In genomic region chr3:109456340-109456739, GRCm38 (mm10) we compare ENCODE assay signal across 17 mouse cellular contexts.
"Had no signal": no experiment of that assay in that cellular context is flagged by ENCODE, and none has a peak within 500 bp of the region (broad histone marks: within the 10 kb centered on the region; RNA-seq: fewer than 3 reads in every experiment).

No protein-coding gene starts in this region.

- H3K4me3 ChIP-seq: lung, embryonic 15.5 days; megakaryocyte, embryonic 14.5 days; midbrain, embryonic 12.5 days; neural tube, embryonic 12.5 days; stomach, embryonic 15.5 days had no signal

- H3K36me3 ChIP-seq: lung, embryonic 15.5 days; midbrain, embryonic 12.5 days; neural tube, embryonic 12.5 days; stomach, embryonic 15.5 days had no signal

- ATAC-seq: liver, postnatal 0 days; lung, postnatal 0 days had no signal

- H3K27ac ChIP-seq: lung, embryonic 15.5 days; macrophage; midbrain, embryonic 12.5 days; neural tube, embryonic 12.5 days; stomach, embryonic 15.5 days; stomach, postnatal 0 days had no signal

- H3K9ac ChIP-seq: liver, postnatal 0 days; lung, embryonic 15.5 days; midbrain, embryonic 12.5 days; neural tube, embryonic 12.5 days; stomach, embryonic 15.5 days had no signal

- H3K4me1 ChIP-seq: midbrain, embryonic 12.5 days; neural tube, embryonic 12.5 days; stomach, embryonic 15.5 days had no signal

- H3K27me3 ChIP-seq: lung, embryonic 15.5 days; megakaryocyte, embryonic 14.5 days; midbrain, embryonic 12.5 days; neural tube, embryonic 12.5 days; stomach, embryonic 15.5 days had no signal

- DNase-seq: liver, postnatal 0 days; lung, adult 2 months; lung, postnatal 14 days; lung, postnatal 36 days; midbrain, embryonic 14.5 days; right cerebral cortex, postnatal 14 days; thymus, adult 2 months; thymus, postnatal 25 days; thymus, postnatal 4 days had no signal

- H3K4me2 ChIP-seq: lung, embryonic 15.5 days; midbrain, embryonic 12.5 days; neural tube, embryonic 12.5 days; stomach, embryonic 15.5 days had no signal

- H3K9me3 ChIP-seq: lung, embryonic 15.5 days; megakaryocyte, embryonic 14.5 days; midbrain, embryonic 12.5 days; neural tube, embryonic 12.5 days; stomach, embryonic 15.5 days had no signal
